Mouse (Mus musculus): ENCODE results near the gene Stat5a. TPM values are rescaled to one million over a fixed set of nuclear protein-coding genes. Genes with fewer than 3 reads are reported as not detected.

Stat5a gene
- polyA plus RNA-seq, 1 experiment from 2014 or later, result 6.0 TPM

- ATAC-seq (peak; percentile 95), DNase-seq (peak; percentile 89)
- Histone ChIP-seq H3K4me2 (ENCODE audit: low read depth, low read length) (peak overlapping the region; percentile 94), H3K27ac (ENCODE audit: low read depth) (peak overlapping the region; percentile 82), H3K36me3 (replicated peaks; ENCODE audit: insufficient read depth, low read length) (peaks cover 5% of the 10 kb centered on the region; the same call in 1 of the 2 replicates), H3K9ac (replicated peaks) (peak overlapping the region; percentile 71), H3K27me3 (ENCODE audit: insufficient read depth, low read length) (no peaks in the 10 kb centered on the region), H3K4me3 (ENCODE audit: low read depth, low read length) (peak overlapping the region; percentile 61), H3K9me3 (ENCODE audit: low read length) (no peaks in the 10 kb centered on the region), H3K4me1 (ENCODE audit: insufficient read depth) (peaks cover 18% of the 10 kb centered on the region)
- TF ChIP-seq EP300 (IDR thresholded peaks at IDR 0.05; ENCODE audit: low read depth) (no peak), CTCF (IDR thresholded peaks at IDR 0.05; ENCODE audit: low read depth) (no peak)
- WGBS (ENCODE audit: insufficient replicate concordance), result under 1% methylated on average over 44 of the region's 55 CpGs
Observed at GRCm38 (mm10) chr11:100860198-100861048, 1.3 kb downstream of the Stat5a start.

GRCm38 (mm10) chr11:100861335-100861734 is 2.2 kb downstream of the Stat5a start:
- H3K9ac ChIP-seq (replicated peaks), result peak overlapping the region; percentile 71; the same call in 1 of the 2 replicates
- TF ChIP-seq EP300 (IDR thresholded peaks at IDR 0.05; ENCODE audit: low read depth) (no peak), CTCF (IDR thresholded peaks at IDR 0.05; ENCODE audit: low read depth) (no peak)
- H3K4me1 ChIP-seq (ENCODE audit: insufficient read depth), result peaks cover 18% of the 10 kb centered on the region
- DNase-seq (no peak), ATAC-seq (no peak)
- H3K27me3 ChIP-seq (ENCODE audit: insufficient read depth, low read length), result no peaks in the 10 kb centered on the region
- no peak overlapping the region for H3K27ac ChIP-seq (ENCODE audit: low read depth)
- H3K4me2 ChIP-seq (ENCODE audit: low read depth, low read length), result peak overlapping the region; percentile 94
- H3K4me3 ChIP-seq (ENCODE audit: low read depth, low read length), result peak overlapping the region; percentile 61
- H3K36me3 ChIP-seq (replicated peaks; ENCODE audit: insufficient read depth, low read length), result peaks cover 5% of the 10 kb centered on the region; the same call in 1 of the 2 replicates
- no peaks in the 10 kb centered on the region for H3K9me3 ChIP-seq (ENCODE audit: low read length)
- 44% methylated on average over 7 of the region's 7 CpGs for WGBS (ENCODE audit: insufficient replicate concordance)

DNA sequence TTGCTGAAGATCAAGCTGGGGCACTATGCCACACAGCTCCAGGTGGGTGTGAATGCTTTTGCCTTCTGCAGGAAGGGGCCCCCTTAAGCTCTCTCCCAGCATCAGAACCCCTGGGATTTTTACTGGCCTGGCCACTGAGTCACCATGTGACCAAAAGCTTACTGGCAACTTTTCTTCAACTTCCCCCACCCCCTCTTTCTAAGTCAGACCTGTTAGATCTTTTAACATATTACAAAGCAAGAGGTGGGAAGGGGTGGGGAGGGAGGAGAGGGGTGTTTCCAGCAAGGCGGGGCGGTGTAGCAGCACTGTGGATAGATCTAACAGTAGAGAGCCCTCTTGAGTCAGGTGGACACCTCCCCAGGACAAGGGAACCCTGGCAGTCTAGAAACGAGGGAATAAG is 2.7 kb downstream of the Stat5a start:
- WGBS (ENCODE audit: insufficient replicate concordance), result 53% methylated on average over 3 of the region's 3 CpGs
- Histone ChIP-seq H3K4me2 (ENCODE audit: low read depth, low read length) (no peak overlapping the region), H3K27ac (ENCODE audit: low read depth) (no peak overlapping the region), H3K36me3 (replicated peaks; ENCODE audit: insufficient read depth, low read length) (peaks cover 5% of the 10 kb centered on the region; the same call in 1 of the 2 replicates), H3K27me3 (ENCODE audit: insufficient read depth, low read length) (no peaks in the 10 kb centered on the region), H3K4me3 (ENCODE audit: low read depth, low read length) (no peak overlapping the region), H3K4me1 (ENCODE audit: insufficient read depth) (peaks cover 18% of the 10 kb centered on the region), H3K9me3 (ENCODE audit: low read length) (no peaks in the 10 kb centered on the region), H3K9ac (replicated peaks) (no peak overlapping the region)
- no peak for TF ChIP-seq CTCF (IDR thresholded peaks at IDR 0.05; ENCODE audit: low read depth)
- no peak for TF ChIP-seq EP300 (IDR thresholded peaks at IDR 0.05; ENCODE audit: low read depth)
- DNase-seq, result no peak
- no peak for ATAC-seq

- H3K4me2 ChIP-seq (ENCODE audit: low read depth, low read length), result no peak overlapping the region
- TF ChIP-seq EP300 (IDR thresholded peaks at IDR 0.05; ENCODE audit: low read depth), result no peak
- no peak for TF ChIP-seq CTCF (IDR thresholded peaks at IDR 0.05; ENCODE audit: low read depth)
- no peaks in the 10 kb centered on the region for H3K27me3 ChIP-seq (ENCODE audit: insufficient read depth, low read length)
- ATAC-seq (no peak), DNase-seq (no peak)
- no peak overlapping the region for H3K4me3 ChIP-seq (ENCODE audit: low read depth, low read length)
- 90% methylated on average over 10 of the region's 10 CpGs for WGBS (ENCODE audit: insufficient replicate concordance)
- H3K4me1 ChIP-seq (ENCODE audit: insufficient read depth), result peaks cover 18% of the 10 kb centered on the region
- peaks cover 12% of the 10 kb centered on the region for H3K36me3 ChIP-seq (replicated peaks; ENCODE audit: insufficient read depth, low read length)
- H3K9me3 ChIP-seq (ENCODE audit: low read length), result no peaks in the 10 kb centered on the region
- no peak overlapping the region for H3K27ac ChIP-seq (ENCODE audit: low read depth)
- H3K9ac ChIP-seq (replicated peaks), result no peak overlapping the region
Observed at GRCm38 (mm10) chr11:100863141-100863540, 4.0 kb downstream of the Stat5a start.

DNA sequence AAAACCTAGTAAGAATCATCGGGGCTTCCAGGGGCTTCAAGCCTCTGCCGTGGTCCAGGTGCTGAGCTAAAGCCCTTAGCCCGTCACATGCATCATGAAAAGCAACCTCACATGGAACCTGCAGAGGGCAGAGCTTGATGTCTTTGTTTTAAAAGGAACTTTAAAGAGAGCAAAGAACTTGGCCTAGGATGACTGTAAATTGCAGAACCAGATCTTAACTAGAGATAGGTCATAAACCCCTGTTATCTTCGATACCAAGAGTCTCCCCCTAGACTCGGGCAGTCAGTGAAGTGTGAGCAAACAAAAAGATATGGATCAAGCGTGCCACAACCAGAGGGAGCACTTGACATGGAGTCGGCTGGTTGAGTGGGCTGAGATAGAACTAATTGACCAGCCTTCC is 6.5 kb downstream of the Stat5a start:
- H3K4me3 ChIP-seq (ENCODE audit: low read depth, low read length), result no peak overlapping the region
- H3K27ac ChIP-seq (ENCODE audit: low read depth), result no peak overlapping the region
- no peak for ATAC-seq
- TF ChIP-seq EP300 (IDR thresholded peaks at IDR 0.05; ENCODE audit: low read depth) (no peak), CTCF (IDR thresholded peaks at IDR 0.05; ENCODE audit: low read depth) (no peak)
- no peaks in the 10 kb centered on the region for H3K9me3 ChIP-seq (ENCODE audit: low read length)
- no peak overlapping the region for H3K4me2 ChIP-seq (ENCODE audit: low read depth, low read length)
- 62% methylated on average over 7 of the region's 7 CpGs for WGBS (ENCODE audit: insufficient replicate concordance)
- peaks cover 12% of the 10 kb centered on the region for H3K36me3 ChIP-seq (replicated peaks; ENCODE audit: insufficient read depth, low read length)
- H3K27me3 ChIP-seq (ENCODE audit: insufficient read depth, low read length), result no peaks in the 10 kb centered on the region
- H3K4me1 ChIP-seq (ENCODE audit: insufficient read depth), result peaks cover 12% of the 10 kb centered on the region
- no peak for DNase-seq
- H3K9ac ChIP-seq (replicated peaks), result no peak overlapping the region

DNA sequence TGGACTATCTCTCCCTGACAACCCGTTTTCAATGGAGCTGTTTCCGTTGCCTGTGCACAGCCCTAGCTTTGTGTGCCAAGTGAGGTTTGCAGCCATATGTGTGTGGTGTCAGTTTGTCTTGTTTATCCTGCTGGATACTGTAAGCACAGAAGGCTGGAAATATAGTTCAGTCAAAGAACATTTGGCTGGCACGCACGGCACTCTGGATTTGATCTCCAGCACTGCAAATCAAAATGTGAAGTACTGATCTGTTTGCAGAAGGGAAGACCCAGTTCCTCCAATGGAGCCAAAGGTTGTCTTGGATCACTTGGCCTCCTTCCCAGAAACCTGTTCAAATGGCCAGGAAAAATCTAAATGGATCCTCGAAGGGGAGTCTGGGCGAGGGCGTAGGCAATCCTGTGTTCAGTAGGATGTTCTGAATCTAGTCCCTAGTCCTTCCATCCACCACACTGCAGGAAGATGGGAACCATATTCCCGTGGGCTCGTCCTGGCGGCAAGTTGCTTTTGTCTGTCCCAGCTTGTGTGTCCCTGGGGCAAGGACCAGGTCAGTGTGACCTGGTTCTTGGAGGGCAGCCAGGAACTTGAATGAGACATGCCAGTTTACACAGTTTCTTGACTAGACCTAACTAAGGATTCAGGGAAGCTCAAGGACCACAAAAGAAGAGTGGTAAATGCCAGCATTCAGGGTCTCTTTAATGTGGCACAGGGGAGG is 11.3 kb downstream of the Stat5a start:
- ATAC-seq (no peak), DNase-seq (peak; percentile 57)
- Histone ChIP-seq H3K4me3 (ENCODE audit: low read depth, low read length) (no peak overlapping the region), H3K9ac (replicated peaks) (no peak overlapping the region), H3K27me3 (ENCODE audit: insufficient read depth, low read length) (no peaks in the 10 kb centered on the region), H3K4me1 (ENCODE audit: insufficient read depth) (no peaks in the 10 kb centered on the region), H3K9me3 (ENCODE audit: low read length) (no peaks in the 10 kb centered on the region), H3K36me3 (replicated peaks; ENCODE audit: insufficient read depth, low read length) (peaks cover 7% of the 10 kb centered on the region), H3K27ac (ENCODE audit: low read depth) (no peak overlapping the region), H3K4me2 (ENCODE audit: low read depth, low read length) (no peak overlapping the region)
- no peak for TF ChIP-seq EP300 (IDR thresholded peaks at IDR 0.05; ENCODE audit: low read depth)
- TF ChIP-seq CTCF (IDR thresholded peaks at IDR 0.05; ENCODE audit: low read depth), result no peak
- WGBS (ENCODE audit: insufficient replicate concordance), result 69% methylated on average over 10 of the region's 10 CpGs
